Mouse (Mus musculus): ENCODE measurements around the gene Klhl29.

- TF ChIP-seq CHD2 (IDR thresholded peaks at IDR 0.05; ENCODE audit: low read depth, low read length) (no peak), HCFC1 (IDR thresholded peaks at IDR 0.05; ENCODE audit: borderline replicate concordance, insufficient read depth, low read length) (no peak), ZNF384 (IDR thresholded peaks at IDR 0.05; ENCODE audit: low read depth, low read length) (no peak)
These were observed 155.4 kb downstream of the Klhl29 start for GRCm38 (mm10) chr12:5219913-5220575.

All from ES-E14 (cell line).